Mouse (Mus musculus): ENCODE data around the gene Ddx58. TPM values are rescaled to one million over a fixed set of nuclear protein-coding genes. Genes with fewer than 3 reads are reported as not detected.
A peak's percentile ranks its signal among the peaks of the same experiment; 100 is the strongest.

Gene Ddx58
- polyA plus RNA-seq, 1 experiment from 2014 or later, result 8.3 TPM

- Histone ChIP-seq H3K27me3 (no peaks in the 10 kb centered on the region), H3K36me3 (peaks cover 14% of the 10 kb centered on the region), H3K4me1 (replicated peaks) (no peaks in the 10 kb centered on the region), H3K27ac (no peak overlapping the region), H3K9ac (no peak overlapping the region), H3K4me2 (no peak overlapping the region), H3K9me3 (replicated peaks) (no peaks in the 10 kb centered on the region), H3K4me3 (no peak overlapping the region)
- 80% methylated on average over 8 of the region's 8 CpGs for WGBS
- no peak for ATAC-seq (replicated peaks; ENCODE audit: insufficient number of reproducible peaks, insufficient read depth, low FRiP score, low read depth)
Observed at GRCm38 (mm10) chr4:40254385-40255103, 14.9 kb upstream of the Ddx58 start.

GRCm38 (mm10) chr4:40253766-40254165, 14.1 kb upstream of the Ddx58 start:
- no peak overlapping the region for H3K9ac ChIP-seq
- H3K9me3 ChIP-seq (replicated peaks), result no peaks in the 10 kb centered on the region
- no peak overlapping the region for H3K4me3 ChIP-seq
- 36% methylated on average over 2 of the region's 2 CpGs for WGBS
- no peak overlapping the region for H3K4me2 ChIP-seq
- peaks cover 7% of the 10 kb centered on the region; the same call in 1 of the 2 replicates for H3K36me3 ChIP-seq
- no peak overlapping the region for H3K27ac ChIP-seq
- H3K27me3 ChIP-seq, result no peaks in the 10 kb centered on the region
- no peaks in the 10 kb centered on the region for H3K4me1 ChIP-seq (replicated peaks)
- no peak for ATAC-seq (replicated peaks; ENCODE audit: insufficient number of reproducible peaks, insufficient read depth, low FRiP score, low read depth)

- H3K9me3 ChIP-seq (replicated peaks), result no peaks in the 10 kb centered on the region
- no peak for ATAC-seq (replicated peaks; ENCODE audit: insufficient number of reproducible peaks, insufficient read depth, low FRiP score, low read depth)
- 91% methylated on average over 5 of the region's 5 CpGs for WGBS
Observed at GRCm38 (mm10) chr4:40250984-40251383, 11.4 kb upstream of the Ddx58 start.

GRCm38 (mm10) chr4:40244035-40244434, 4.4 kb upstream of the Ddx58 start:
- WGBS, result 74% methylated on average over 8 of the region's 8 CpGs
- Histone ChIP-seq H3K27me3 (no peaks in the 10 kb centered on the region), H3K4me3 (no peak overlapping the region), H3K9me3 (replicated peaks) (no peaks in the 10 kb centered on the region), H3K4me2 (no peak overlapping the region), H3K36me3 (no peaks in the 10 kb centered on the region), H3K4me1 (replicated peaks) (peaks cover 5% of the 10 kb centered on the region), H3K9ac (no peak overlapping the region), H3K27ac (no peak overlapping the region)
- ATAC-seq (replicated peaks; ENCODE audit: insufficient number of reproducible peaks, insufficient read depth, low FRiP score, low read depth), result no peak

More at GRCm38 (mm10) chr4:40250984-40251383, 11.4 kb upstream of the Ddx58 start:
- H3K36me3 ChIP-seq, result no peaks in the 10 kb centered on the region
- H3K4me3 ChIP-seq, result no peak overlapping the region
- no peaks in the 10 kb centered on the region for H3K4me1 ChIP-seq (replicated peaks)
- H3K4me2 ChIP-seq, result no peak overlapping the region
- no peaks in the 10 kb centered on the region for H3K27me3 ChIP-seq
- no peak overlapping the region for H3K9ac ChIP-seq
- no peak overlapping the region for H3K27ac ChIP-seq

GRCm38 (mm10) chr4:40243006-40243405, 3.4 kb upstream of the Ddx58 start:
- WGBS, result 80% methylated on average over 4 of the region's 4 CpGs
- H3K36me3 ChIP-seq, result no peaks in the 10 kb centered on the region

GRCm38 (mm10) chr4:40241928-40242327, 2.3 kb upstream of the Ddx58 start:
- no peak for ATAC-seq (replicated peaks; ENCODE audit: insufficient number of reproducible peaks, insufficient read depth, low FRiP score, low read depth)
- no peak overlapping the region for H3K4me3 ChIP-seq
- no peak overlapping the region for H3K4me2 ChIP-seq
- no peak overlapping the region for H3K9ac ChIP-seq
- H3K27me3 ChIP-seq, result no peaks in the 10 kb centered on the region
- peaks cover 11% of the 10 kb centered on the region for H3K4me1 ChIP-seq (replicated peaks)
- no peaks in the 10 kb centered on the region for H3K36me3 ChIP-seq
- no peaks in the 10 kb centered on the region for H3K9me3 ChIP-seq (replicated peaks)
- H3K27ac ChIP-seq, result no peak overlapping the region
- 50% methylated on average over 6 of the region's 6 CpGs for WGBS

More at GRCm38 (mm10) chr4:40243006-40243405, 3.4 kb upstream of the Ddx58 start:
- no peak overlapping the region for H3K4me3 ChIP-seq
- H3K4me1 ChIP-seq (replicated peaks), result peaks cover 11% of the 10 kb centered on the region
- no peak for ATAC-seq (replicated peaks; ENCODE audit: insufficient number of reproducible peaks, insufficient read depth, low FRiP score, low read depth)
- H3K27ac ChIP-seq, result no peak overlapping the region
- no peak overlapping the region for H3K4me2 ChIP-seq
- no peaks in the 10 kb centered on the region for H3K27me3 ChIP-seq
- no peaks in the 10 kb centered on the region for H3K9me3 ChIP-seq (replicated peaks)
- no peak overlapping the region for H3K9ac ChIP-seq

GRCm38 (mm10) chr4:40240272-40240744, 680 bp upstream of the Ddx58 start:
- peak overlapping the region; percentile 72 for H3K4me2 ChIP-seq
- H3K36me3 ChIP-seq, result no peaks in the 10 kb centered on the region
- peak overlapping the region; percentile 59 for H3K9ac ChIP-seq
- peak overlapping the region; percentile 66 for H3K4me3 ChIP-seq
- no peak for ATAC-seq (replicated peaks; ENCODE audit: insufficient number of reproducible peaks, insufficient read depth, low FRiP score, low read depth)
- H3K27ac ChIP-seq, result peak overlapping the region; percentile 17; the same call in 1 of the 2 replicates
- H3K27me3 ChIP-seq, result no peaks in the 10 kb centered on the region
- 58% methylated on average over 5 of the region's 5 CpGs for WGBS
- H3K9me3 ChIP-seq (replicated peaks), result no peaks in the 10 kb centered on the region
- H3K4me1 ChIP-seq (replicated peaks), result peaks cover 11% of the 10 kb centered on the region

- H3K4me2 ChIP-seq, result peak overlapping the region; percentile 72
- no peaks in the 10 kb centered on the region for H3K27me3 ChIP-seq
- 2% methylated on average over 17 of the region's 17 CpGs for WGBS
- peak; percentile 76; the same call in 1 of the 2 replicates for ATAC-seq (replicated peaks; ENCODE audit: insufficient number of reproducible peaks, insufficient read depth, low FRiP score, low read depth)
- H3K4me3 ChIP-seq, result peak overlapping the region; percentile 66
- no peaks in the 10 kb centered on the region for H3K9me3 ChIP-seq (replicated peaks)
- peak overlapping the region; percentile 74 for H3K27ac ChIP-seq
- H3K9ac ChIP-seq, result peak overlapping the region; percentile 59
- H3K4me1 ChIP-seq (replicated peaks), result peaks cover 11% of the 10 kb centered on the region
- H3K36me3 ChIP-seq, result no peaks in the 10 kb centered on the region; the same call in 1 of the 2 replicates
Observed at GRCm38 (mm10) chr4:40238483-40239408, 882 bp downstream of the Ddx58 start.

GRCm38 (mm10) chr4:40236829-40237228, 2.8 kb downstream of the Ddx58 start:
- Histone ChIP-seq H3K4me3 (no peak overlapping the region), H3K27ac (no peak overlapping the region), H3K4me2 (no peak overlapping the region), H3K27me3 (no peaks in the 10 kb centered on the region), H3K36me3 (no peaks in the 10 kb centered on the region; the same call in 1 of the 2 replicates), H3K9ac (no peak overlapping the region), H3K9me3 (replicated peaks) (no peaks in the 10 kb centered on the region), H3K4me1 (replicated peaks) (peaks cover 11% of the 10 kb centered on the region)
- ATAC-seq (replicated peaks; ENCODE audit: insufficient number of reproducible peaks, insufficient read depth, low FRiP score, low read depth), result no peak
- WGBS, result 80% methylated on average over 4 of the region's 4 CpGs

- Histone ChIP-seq H3K4me2 (no peak overlapping the region), H3K9me3 (replicated peaks) (no peaks in the 10 kb centered on the region), H3K4me1 (replicated peaks) (0 out of 2 replicates have a peak, but pooled peaks cover 6% of the 10 kb centered on the region), H3K27me3 (no peaks in the 10 kb centered on the region), H3K9ac (no peak overlapping the region), H3K36me3 (no peaks in the 10 kb centered on the region; the same call in 1 of the 2 replicates), H3K4me3 (no peak overlapping the region), H3K27ac (no peak overlapping the region)
- no peak for ATAC-seq (replicated peaks; ENCODE audit: insufficient number of reproducible peaks, insufficient read depth, low FRiP score, low read depth)
- WGBS, result 78% methylated on average over 6 of the region's 6 CpGs
Observed at GRCm38 (mm10) chr4:40234256-40234655, 5.4 kb downstream of the Ddx58 start.

- no peak overlapping the region for H3K9ac ChIP-seq
- H3K4me1 ChIP-seq (replicated peaks), result no peaks in the 10 kb centered on the region
- H3K27ac ChIP-seq, result no peak overlapping the region
- no peak overlapping the region for H3K4me2 ChIP-seq
- 90% methylated on average over 7 of the region's 7 CpGs for WGBS
- no peaks in the 10 kb centered on the region for H3K9me3 ChIP-seq (replicated peaks)
- no peak overlapping the region for H3K4me3 ChIP-seq
- H3K27me3 ChIP-seq, result no peaks in the 10 kb centered on the region
- H3K36me3 ChIP-seq, result no peaks in the 10 kb centered on the region; the same call in 1 of the 2 replicates
- ATAC-seq (replicated peaks; ENCODE audit: insufficient number of reproducible peaks, insufficient read depth, low FRiP score, low read depth), result no peak
Observed at GRCm38 (mm10) chr4:40233062-40233664, 6.5 kb downstream of the Ddx58 start.
